Mouse (Mus musculus) spleen, postnatal 36 days (tissue): Measurements from ENCODE around the gene Trpm3.
A peak's percentile ranks its signal among the peaks of the same experiment; 100 is the strongest.

Experiments used
- DNase-seq, 2 experiments: peaks; one replicate each; pipeline ENCODE4 v3.0.0; 2022; ENCODE audit warnings: low spot score in 2 of 2, mixed read lengths in 1 of 2

Gene Trpm3

DNA sequence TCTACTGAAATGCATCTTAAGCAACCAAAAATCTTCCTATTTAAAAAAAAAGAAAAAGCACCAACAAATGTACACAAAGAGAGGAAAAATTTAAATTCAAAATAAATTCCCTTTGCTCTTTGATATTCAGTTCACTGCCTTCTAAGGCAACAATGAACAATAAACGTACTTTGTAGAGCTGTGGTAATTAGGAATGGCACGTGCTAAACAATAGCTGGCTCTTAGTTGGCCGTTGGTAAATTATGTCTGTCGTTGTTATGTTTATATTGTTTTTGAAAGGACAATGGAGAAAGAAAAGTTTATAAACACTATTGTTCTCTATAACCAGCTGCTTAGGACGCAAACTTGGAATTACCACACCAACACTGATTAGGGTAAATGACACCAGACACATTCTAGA, 782.1 kb downstream of the Trpm3 start:
- no peak for DNase-seq

DNA sequence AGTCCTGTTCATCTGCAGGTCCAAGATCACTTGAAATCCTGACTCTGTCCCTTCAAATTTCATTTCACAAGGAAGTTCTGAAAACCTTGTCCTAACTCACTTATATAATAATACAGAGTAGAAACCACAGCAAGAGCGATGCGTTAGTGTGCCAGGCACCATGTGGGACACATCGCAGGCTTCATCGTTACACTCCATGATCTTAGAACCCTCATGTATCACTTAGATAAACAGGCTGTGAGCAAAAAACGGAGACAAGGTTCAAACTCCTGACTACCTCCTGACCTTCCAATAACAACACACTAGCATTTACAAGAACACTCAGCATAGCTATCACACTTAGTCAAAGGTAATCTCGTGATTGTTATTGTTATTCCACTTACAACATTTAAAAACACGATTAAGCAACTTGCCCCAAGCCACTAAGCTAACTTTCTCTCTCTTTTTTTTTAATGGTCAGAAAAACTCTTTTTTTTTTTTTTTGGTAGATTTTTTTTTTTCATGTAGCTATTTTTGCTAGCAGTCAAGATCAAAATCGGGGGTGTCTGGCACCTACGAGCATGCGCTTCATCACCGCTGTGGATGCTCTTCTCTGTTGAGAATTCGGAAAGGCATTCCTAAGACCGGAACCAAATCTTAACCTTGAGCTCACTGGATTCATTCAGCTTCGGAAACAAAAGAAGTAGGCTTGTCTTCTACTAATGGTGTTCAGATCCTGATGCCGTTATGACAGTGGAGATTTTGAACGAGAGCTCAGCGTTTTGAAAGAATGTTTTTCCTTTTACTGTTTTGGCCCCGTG, 784.2 kb downstream of the Trpm3 start:
- no peak for DNase-seq

DNA sequence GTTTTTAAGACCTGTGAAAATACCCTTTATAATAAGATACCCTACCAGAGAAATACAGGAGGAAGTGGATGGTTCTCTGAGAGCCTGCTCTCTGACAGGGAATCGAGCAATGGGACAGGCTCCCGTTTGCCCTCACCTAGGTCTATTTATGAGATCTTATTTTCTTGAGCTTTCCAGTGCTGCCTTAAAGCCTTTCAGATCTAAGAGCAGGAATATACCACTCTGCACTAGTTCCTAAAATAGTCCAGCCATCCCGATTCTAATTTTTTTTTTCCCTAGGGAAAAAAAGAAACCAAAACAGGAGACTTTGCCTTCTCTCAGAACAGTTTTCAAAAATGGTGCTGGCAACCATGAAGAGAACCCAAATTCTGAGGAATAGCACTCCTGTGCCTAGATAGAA, 786.4 kb downstream of the Trpm3 start:
- DNase-seq: no peak

DNA sequence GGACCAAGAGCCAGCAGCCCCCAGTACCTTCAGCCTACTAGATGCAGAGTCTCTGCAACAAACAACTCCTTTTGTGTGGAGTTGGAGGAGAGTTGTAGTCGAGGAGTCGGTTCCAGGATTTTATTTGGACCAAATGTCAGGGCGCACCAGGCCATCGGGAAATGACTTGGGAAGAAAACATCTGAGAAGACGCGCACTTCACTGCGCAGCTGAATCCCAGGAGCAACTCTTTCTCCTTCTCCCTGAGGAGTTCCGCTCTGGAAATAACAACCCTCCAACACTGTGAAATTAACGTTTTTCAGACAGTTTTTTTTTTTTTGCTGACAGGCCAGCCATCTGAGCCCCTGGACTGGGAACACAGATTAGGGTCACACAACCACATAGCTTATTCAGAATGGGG, 787.9 kb downstream of the Trpm3 start:
- no peak for DNase-seq

DNA sequence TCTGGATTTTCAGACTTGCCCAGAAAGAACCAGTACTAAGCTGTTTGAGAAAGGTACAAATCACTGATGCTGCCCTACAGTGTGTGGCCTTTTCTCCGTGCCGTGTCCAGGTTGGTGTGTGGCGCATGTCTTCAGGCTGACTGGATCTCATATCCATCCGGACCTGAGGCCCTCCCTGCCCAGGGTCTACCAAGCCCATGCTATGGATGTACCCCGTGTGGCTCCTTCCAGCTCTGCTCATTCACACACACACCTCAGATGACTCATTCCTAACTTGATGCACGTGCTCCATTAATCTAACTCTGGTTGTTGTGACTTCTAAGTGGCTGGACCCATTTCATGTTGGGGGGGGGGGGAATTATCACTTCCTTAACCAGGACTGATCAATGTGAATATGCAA, 789.5 kb downstream of the Trpm3 start:
- no peak for DNase-seq

DNA sequence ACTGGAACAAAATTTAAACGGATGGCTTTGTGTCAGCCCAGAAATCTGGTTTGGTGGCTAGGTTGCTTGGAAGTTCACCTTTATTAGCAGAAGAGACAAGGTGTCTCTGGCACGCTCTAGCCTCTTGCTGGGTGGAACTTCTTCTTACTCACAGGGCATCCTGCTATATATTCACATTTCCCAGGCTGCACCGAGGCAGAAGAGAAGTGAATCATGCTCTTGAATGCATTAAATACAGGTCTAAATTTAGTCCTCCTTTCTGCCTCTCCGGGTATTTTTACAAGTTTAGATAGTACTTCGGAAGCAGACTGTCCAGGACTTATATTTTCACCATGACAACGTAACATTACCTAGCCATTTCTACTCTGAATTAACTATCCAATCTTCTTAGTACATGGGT, 790.9 kb downstream of the Trpm3 start:
- no peak for DNase-seq

DNA sequence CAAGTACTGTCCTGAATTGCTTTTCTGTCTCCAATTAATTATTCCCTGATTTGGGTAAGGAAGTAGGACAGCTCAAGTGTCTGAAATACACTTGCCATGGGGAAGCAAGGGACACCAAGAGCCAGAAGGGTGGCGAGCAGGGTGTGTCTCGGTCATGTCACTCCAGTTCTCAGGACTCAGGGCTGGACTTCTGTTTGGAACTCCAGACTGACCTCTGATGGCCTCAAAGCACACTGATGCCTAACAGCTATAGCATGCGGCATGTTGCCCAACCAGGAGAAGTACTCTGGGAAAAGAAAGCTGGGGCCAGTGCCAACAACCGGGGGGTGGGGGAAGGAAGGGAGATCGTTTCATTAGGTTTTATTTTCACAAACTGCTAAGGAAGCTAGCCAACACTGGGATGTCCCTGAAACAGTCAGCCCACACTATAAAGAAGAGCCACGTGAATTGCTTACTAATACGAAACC, 791.6 kb downstream of the Trpm3 start:
- DNase-seq: no peak

DNA sequence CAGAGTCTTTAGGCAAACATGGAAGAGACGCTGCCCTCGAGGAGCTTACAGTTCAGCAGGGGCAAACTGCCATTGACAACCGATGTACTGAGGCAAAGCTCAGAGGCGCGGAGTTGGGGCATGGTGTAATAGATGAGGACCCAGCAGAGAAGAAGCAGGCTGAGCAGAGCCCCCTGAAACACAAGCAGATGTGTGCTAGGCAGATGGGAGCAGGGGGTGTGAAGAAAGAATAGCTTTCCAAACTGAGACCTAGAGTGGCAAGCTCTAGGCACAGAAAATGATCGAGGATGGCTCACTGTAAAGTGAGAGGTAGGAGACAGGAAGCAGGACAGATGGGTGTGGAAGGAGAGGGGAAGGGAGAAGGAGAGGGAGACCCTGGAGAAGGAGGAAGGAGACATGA, 792.2 kb downstream of the Trpm3 start:
- DNase-seq: no peak

DNA sequence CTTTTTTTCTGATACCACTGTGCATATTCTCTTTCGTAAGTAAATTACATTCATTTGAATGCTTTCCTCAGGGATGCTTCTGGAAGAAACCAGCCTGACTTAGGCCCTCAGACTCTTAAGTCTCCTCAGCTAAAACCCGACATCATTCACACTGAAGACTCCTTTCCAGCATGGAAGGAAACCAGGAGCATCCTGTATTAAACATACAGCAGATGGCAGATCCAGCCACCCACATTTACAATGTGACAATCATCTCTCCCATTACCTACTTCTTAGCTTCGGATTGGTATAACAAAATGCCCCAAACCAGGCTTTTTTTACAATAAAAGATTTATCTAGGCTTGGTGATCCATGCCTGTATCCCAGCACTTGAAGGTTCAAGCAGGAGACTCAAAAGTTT, 796.2 kb downstream of the Trpm3 start:
- DNase-seq: no peak

DNA sequence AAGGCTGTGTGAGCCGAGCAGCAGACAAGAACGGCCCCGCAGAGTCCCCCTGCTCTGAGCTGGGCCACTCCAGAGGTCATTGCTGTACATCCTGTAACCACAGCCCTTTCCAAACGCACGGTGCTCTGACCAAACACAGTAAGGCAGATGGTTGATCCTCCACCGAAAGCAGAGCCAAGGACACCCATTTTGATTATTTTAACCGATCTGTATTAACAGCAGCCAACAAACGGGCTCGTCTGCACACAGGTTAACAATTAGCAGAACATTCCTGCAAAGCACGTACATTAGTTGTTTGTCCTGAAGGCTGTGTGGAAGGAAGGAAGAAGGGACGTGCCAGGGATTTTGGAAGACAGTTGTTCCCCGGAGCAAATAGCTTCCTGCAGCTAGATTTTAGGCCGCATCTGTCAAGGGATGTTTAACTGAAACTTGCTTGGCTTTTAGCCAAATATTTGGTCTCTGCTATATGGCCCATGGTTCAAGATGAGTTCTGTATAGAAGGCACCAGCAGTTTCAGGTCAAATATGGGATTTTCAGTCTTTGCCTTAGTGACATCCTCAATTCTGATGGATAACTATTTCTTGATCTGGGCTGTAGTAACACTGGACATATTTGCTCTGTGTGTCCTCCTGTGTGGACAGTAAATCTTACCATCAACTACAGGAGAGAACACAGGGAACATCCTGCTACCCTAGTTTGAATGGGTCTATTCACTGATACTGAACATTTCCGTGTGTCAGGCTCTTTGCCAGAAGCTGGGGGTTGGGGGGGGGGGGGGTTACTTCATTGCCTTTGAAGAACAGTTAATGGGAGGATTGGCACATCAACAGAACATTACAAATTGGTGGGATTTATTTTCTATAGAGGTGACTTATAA, 800.2 kb downstream of the Trpm3 start:
- DNase-seq: no peak

DNA sequence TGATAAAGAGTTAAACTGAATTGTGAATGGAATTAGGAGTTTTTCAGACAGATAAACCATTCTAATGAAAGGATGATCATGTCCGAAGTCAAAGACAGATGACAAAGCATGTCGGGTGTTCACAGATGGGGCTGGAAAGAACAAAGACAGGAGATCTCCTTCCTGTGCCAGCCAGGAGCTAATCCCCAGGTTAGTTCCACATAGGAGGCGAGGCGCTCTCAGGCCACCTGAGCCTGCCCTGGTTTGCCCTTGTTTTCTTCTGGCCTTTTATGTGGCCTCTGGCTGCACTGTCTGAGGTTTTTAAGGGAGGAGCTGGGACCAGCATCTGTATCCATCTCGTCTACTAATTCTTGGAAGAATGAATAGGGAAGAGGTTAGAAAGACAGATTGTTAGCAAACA, 801.0 kb downstream of the Trpm3 start:
- DNase-seq: no peak

DNA sequence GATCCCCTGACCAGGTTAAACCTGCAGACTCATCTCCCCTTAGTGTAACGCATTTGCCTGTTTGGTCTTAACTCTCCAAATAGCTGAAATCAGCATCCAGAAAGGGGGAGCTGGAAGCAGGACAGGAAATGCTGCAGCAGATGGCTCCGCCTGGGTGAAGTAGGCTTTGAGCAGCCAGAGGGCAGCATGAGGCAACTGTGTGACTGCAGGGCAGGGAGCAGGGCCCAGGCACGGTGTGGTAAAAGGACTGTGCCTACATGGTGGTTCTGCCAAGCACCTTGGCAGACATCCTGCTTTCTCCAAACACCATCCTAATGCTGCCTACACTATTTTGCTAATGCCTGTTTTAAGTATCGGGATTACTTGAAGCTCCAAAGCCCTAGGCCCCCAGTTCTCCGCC, 801.6 kb downstream of the Trpm3 start:
- DNase-seq: peak in 1 of 2 experiments; percentile 3

DNA sequence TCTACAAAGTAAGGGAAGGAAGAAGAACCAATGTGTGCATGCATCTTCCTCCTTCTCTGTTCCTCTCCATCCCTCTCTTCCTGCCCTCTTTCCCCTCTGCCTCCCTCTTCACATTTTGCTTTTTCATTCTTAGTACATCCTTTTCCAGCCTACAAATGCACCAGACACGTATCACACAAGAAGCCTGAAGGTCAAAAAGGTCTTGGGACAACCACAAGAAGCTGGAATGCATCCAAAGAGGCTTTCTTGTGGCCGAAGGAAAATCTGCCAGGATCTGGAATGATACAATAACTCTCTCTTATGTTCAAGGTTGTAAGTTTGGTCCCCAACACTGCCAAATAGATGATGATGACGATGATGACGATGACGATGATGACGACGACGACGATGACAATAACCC, 802.1 kb downstream of the Trpm3 start:
- DNase-seq: no peak

DNA sequence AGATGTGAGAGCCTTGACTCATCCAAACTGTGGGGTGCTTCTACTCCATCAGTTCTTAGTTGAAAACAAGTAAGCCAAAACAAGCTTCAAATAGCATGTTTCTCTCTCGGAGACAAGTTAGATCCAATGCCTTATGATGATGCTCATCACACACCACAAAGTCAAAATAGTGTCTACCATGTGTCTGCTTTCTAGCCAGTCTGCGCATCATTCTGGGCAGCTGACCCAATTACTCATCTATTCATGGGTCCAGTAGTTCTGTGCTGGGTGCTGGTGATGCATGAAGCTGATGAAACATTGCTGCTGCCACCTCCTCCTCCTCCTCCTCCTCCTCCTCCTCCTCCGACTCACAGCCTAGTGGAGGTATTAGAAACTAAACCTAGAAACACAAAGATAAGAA, 813.6 kb downstream of the Trpm3 start:
- no peak for DNase-seq

DNA sequence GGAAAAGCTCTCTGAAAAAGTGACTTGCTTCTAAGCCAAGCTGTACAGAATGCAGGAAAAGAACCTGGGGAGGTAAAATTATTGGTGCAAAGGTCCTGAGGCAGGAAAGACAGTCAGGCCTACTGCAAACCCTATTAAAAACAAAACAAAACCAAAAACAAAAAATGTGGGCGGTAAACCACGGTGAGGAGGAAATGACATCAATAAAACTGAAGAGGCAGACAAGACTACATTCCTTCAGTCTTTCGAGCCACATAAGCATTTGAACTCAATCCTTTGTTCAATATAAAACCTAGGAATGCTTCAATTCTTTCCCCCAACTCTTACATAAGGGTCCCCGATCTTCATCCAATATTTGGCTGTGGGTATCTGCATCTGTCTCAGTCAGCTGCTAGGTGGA, 814.3 kb downstream of the Trpm3 start:
- DNase-seq: no peak

DNA sequence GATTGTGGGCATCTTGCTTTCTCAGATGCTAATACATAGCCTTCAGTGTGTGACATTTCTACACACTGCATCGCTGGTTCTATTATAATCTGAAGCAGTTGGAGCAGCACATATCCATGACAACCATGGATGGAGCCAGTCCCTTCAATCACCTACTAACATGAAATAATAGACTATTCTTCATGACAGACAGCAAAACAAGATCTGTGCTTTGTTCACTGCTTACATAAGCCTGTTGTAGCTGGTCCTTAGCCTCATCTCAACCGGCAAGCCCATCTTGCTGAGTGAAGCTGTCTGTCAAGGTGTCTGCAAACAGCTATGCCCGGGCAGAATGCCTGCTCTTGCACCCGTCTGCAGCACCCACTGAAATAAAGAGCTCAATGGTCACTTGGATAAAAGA, 819.6 kb downstream of the Trpm3 start:
- DNase-seq: no peak

DNA sequence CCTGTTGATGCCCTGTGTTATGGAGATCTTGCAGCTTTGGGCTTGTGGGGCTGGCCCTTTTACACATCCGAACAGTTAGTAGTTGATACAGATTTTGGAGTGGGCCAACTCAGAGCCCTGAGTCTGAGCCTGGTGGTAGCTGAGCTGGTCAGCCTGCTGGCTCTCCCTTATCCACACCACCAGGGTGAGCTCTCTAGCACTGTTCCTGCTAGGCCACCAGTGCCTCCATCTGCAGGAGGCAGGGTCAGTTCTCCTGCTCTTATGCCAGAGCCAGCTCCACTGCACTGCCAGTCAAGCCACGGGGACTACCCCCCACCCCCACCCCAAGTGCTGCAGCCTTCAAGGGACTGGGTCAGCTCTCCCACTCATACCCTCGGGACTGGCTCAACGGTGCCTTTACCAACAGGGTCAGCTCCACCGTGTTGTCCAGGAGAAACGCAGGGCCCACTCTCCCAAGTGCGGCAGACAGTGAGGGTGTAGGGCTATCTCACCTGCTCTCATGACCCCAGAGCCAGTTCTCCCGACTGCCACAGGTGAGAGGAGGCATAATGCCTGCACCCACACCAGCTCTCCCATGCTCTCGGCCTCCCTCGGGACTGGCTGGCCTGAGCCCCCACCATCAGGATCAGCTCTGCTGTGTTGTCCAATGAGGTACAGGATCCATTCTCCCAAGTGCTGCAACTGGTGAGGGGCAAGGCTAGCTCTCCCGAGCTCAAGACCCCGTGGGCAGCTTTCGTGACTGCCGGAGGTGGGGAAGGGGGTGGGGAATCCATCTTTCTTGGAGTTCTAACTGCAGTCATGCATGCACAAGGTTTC, 821.8 kb downstream of the Trpm3 start:
- DNase-seq: no peak

DNA sequence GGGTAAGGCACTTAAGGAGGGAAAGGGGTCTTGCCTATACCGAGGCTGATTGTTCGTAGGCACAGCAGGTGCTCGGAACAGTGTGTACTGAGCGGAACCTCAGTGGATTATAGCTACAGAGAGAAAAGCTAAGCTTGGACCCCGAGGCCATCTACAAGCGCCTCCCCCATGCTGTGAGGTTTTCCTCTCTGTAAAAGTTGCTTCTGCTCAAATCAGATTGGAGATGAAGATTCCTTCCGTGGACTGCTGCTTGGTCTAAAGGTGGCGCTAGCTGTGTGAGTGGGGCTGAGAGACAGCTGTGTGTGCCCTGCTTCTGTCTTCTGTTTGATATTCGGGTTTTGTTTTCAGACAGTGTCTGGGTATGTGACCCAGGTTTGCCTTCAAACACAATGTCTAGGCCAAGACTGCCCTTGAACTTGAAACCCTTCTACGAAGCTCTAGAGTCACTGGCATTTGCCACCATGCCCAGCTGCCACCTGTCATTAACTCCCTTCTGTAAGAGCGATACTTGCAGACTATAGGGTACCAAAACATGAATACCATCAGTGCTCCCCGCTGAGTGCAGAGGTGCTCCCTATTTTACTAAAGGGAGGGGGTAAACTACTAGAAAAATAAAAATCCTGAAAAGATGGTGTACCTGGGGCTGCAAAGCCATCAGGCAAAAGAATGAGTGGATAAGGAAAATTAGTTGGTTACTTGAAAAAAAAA, 823.3 kb downstream of the Trpm3 start:
- no peak for DNase-seq

DNA sequence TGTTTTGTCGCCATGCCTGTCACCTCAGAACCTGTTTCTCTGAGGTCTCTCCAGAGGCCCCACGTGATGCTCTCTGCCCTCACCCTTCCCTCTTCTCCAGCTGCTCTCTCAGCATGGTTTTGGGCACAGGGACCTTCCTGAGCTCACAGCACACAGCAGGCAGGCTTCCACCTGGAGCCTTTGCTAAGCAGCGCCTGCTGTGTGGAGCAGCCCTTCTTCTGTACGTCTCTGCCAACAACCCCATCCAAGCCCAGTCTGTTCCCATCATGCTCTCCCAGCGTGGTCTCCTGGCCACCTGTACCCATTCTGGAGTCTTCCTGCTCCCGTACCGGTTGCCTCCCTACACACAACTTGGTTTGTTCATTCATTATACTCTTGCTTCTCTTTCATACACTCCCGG, 823.9 kb downstream of the Trpm3 start:
- DNase-seq: no peak

DNA sequence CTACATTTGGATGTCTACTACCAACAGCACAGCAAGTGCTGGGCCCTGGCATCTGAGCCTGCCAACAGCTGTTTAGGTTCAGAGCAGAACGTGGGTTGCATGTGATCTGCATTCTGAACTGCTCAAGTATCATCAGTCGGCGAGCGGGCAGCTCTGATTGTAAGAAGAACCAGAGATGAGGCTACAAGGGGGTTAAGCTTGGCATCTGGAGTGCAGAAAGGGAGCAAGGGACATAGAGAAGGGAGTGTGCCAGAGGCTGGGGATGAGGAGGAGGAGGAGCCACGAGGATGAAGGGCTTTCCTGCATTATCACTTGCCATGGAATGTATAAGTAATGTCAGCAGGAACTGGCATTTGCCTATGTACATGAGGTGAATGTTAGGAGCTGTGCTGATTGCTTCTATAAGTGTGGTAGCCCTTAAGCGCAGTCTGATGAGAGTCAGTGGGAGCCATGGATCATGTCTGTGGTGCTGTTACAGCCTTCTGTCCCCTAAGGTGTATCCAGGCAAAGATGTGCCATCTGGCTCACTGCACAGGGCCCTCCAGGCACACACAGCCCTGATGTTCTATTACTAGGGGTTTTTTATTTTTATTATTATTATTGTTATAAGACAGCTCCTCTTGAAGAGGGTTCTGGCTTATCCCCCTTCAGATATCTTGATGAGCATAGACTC, 825.0 kb downstream of the Trpm3 start:
- no peak for DNase-seq

DNA sequence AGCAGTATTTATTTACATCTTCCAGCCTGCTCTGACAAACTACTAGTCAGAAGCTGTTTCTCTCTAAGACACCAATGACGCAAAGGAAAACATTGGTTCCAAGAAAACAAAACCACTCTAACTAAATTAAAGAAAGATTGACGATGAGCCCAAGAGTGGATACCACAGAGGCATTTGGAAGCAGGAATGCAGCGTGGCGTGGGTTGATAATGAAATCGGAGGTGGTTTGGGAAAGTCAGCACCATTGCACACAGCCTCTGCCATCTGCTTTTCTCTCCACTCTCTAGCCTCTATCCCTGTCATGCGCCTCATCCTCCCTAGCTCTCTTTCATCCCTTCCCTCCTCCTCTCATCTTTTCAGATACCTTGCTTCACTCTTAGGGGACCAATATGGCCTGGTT, 826.6 kb downstream of the Trpm3 start:
- DNase-seq: no peak
